Mouse (Mus musculus) spleen, adult 2 months (tissue): ENCODE data around the gene Tspan15. TPM values are rescaled to one million over a fixed set of nuclear protein-coding genes. Genes with fewer than 3 reads are reported as not detected.
A peak's percentile ranks its signal among the peaks of the same experiment; 100 is the strongest.

ENCODE experiments used
- DNase-seq, 2 experiments: peaks; one replicate each; pipeline versions ENCODE4 v3.0.0 to v3.0.0-alpha.2; 2012 to 2021; ENCODE audit warnings: low spot score in 2 of 2, low read depth in 1 of 2
- H3K27ac ChIP-seq: fragments of 200-500 bp; 2 replicates; pipeline ENCODE4 v1.5.1; 2012; ENCODE audit warnings: low read length, inconsistent platforms; ENCODE audit not compliant: insufficient read depth
- H3K27me3 ChIP-seq: fragments of 200-500 bp; 2 replicates; pipeline ENCODE4 v1.6.1; 2012; ENCODE audit warnings: mild to moderate bottlenecking, moderate library complexity, low read length, inconsistent platforms; ENCODE audit not compliant: control insufficient read depth, insufficient read depth
- H3K36me3 ChIP-seq: fragments of 200-500 bp; 2 replicates; pipeline ENCODE4 v1.6.1; 2012; ENCODE audit warnings: mild to moderate bottlenecking, low read length, inconsistent platforms; ENCODE audit not compliant: control insufficient read depth, insufficient read depth
- H3K4me1 ChIP-seq: fragments of 200-500 bp; 2 replicates; pipeline ENCODE4 v1.6.1; 2011; ENCODE audit warnings: inconsistent platforms; ENCODE audit not compliant: control insufficient read depth, insufficient read depth, insufficient read length
- H3K4me3 ChIP-seq: fragments of 200-500 bp; 2 replicates; pipeline ENCODE4 v1.5.1; 2011; ENCODE audit warnings: mild to moderate bottlenecking, inconsistent platforms; ENCODE audit not compliant: insufficient read depth, insufficient read length; ENCODE audit errors: extremely low read depth
- CTCF ChIP-seq: fragments of 200-500 bp; IDR thresholded peaks from 2 replicates; pipeline ENCODE4 v1.5.1; 2011; ENCODE audit warnings: mild to moderate bottlenecking, inconsistent platforms; ENCODE audit not compliant: insufficient read depth, insufficient read length, insufficient replicate concordance; ENCODE audit errors: extremely low read depth
- POLR2A ChIP-seq: fragments of 200-500 bp; IDR thresholded peaks from 2 replicates; pipeline ENCODE4 v1.6.1; 2011; ENCODE audit warnings: low read depth, low read length, inconsistent platforms
- WGBS: fragments of 180-500 bp; shearing (Covaris S2); methylation state at CpG from one replicate; pipeline ENCODE4 v1.1.7; 2018; 5-methylcytosine and 5-hydroxymethylcytosine counted together
- polyA plus RNA-seq: library from polyadenylated mRNA; depleted of rRNA; stranded (reverse); fragments of >200 nt; gene quantifications from 2 replicates; pipeline ENCODE4 v1.2.3, GENCODE M21; 2012

Gene Tspan15
- polyA plus RNA-seq, 1 experiment, result 39.2 TPM

GRCm38 (mm10) chr10:62231811-62232210, 760 bp upstream of the Tspan15 start:
- no peak for DNase-seq
- TF ChIP-seq CTCF (no peak), POLR2A (no peak)
- Histone ChIP-seq H3K27me3 (peaks cover 5% of the 10 kb centered on the region), H3K27ac (0 out of 2 replicates have a peak overlapping the region, but pooled peaks have one; percentile 59), H3K36me3 (no peaks in the 10 kb centered on the region), H3K4me1 (no peaks in the 10 kb centered on the region), H3K4me3 (no peak overlapping the region)
- 93% methylated on average over 3 of the region's 3 CpGs for WGBS

- Histone ChIP-seq H3K4me1 (no peaks in the 10 kb centered on the region), H3K4me3 (peak overlapping the region; percentile 57; the same call in 1 of the 2 replicates), H3K27ac (peak overlapping the region; percentile 59; the same call in 1 of the 2 replicates), H3K36me3 (no peaks in the 10 kb centered on the region), H3K27me3 (peaks cover 5% of the 10 kb centered on the region)
- TF ChIP-seq POLR2A (no peak), CTCF (no peak)
- no peak for DNase-seq
- WGBS, result 8% methylated on average over 13 of the region's 13 CpGs
These were observed 313 bp upstream of the Tspan15 start for GRCm38 (mm10) chr10:62231395-62231732.

- Histone ChIP-seq H3K4me1 (no peaks in the 10 kb centered on the region), H3K36me3 (no peaks in the 10 kb centered on the region), H3K27ac (no peak overlapping the region), H3K4me3 (no peak overlapping the region), H3K27me3 (peaks cover 5% of the 10 kb centered on the region)
- TF ChIP-seq POLR2A (no peak), CTCF (no peak)
- 71% methylated on average over 6 of the region's 6 CpGs for WGBS
- DNase-seq, result no peak
These were observed 2.9 kb downstream of the Tspan15 start for GRCm38 (mm10) chr10:62228126-62228525.

DNA sequence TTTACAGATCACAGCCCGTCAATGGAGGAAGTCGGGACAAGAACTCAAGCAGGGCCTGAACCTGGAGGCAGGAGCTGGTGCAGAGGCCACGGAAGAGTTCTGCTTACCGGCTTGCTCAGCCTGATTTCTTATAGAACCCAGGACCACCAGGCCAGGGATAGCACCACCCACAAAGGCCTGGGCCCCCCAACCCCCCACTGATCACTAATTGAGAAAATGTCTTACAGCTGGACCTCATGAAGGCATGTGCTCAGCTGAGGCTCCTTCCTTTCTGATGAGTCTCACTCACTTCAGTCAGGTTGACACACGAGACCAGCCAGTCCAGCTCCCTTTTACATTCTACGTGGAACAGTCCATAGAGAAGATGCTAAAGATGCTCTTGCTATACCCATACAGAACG, 5.2 kb downstream of the Tspan15 start:
- Histone ChIP-seq H3K27me3 (peaks cover 2% of the 10 kb centered on the region; the same call in 1 of the 2 replicates), H3K27ac (no peak overlapping the region), H3K4me3 (no peak overlapping the region), H3K4me1 (no peaks in the 10 kb centered on the region), H3K36me3 (no peaks in the 10 kb centered on the region)
- DNase-seq, result no peak
- 81% methylated on average over 7 of the region's 7 CpGs for WGBS
- TF ChIP-seq POLR2A, result no peak
- no peak for TF ChIP-seq CTCF

- H3K27ac ChIP-seq, result no peak overlapping the region
- H3K27me3 ChIP-seq, result no peaks in the 10 kb centered on the region
- 80% methylated on average over 6 of the region's 6 CpGs for whole genome bisulfite sequencing
- H3K4me1 ChIP-seq, result no peaks in the 10 kb centered on the region
- TF ChIP-seq POLR2A, result no peak
- no peak for TF ChIP-seq CTCF
- no peak overlapping the region for H3K4me3 ChIP-seq
- no peak for DNase-seq
- H3K36me3 ChIP-seq, result no peaks in the 10 kb centered on the region
These were observed 6.8 kb downstream of the Tspan15 start for GRCm38 (mm10) chr10:62224231-62224630.

DNA sequence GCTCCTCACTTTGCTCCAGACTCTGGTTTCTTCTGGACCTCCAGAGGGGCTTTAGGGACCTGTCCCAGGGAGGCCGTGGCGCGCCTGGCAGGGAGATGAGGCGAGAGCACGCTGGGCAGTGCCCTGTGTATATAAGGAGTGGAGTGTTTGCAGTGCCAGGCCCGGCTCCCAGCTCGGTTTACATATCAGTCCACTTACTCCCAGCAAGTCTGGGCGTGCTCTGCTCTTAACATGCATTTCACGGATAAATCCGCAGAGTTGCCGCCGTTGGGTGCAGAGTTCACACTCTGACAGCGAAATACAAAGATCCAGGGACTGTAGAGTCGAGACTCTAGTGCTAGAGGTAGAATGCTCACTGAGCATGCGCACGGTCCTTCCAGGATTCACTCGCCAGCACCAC, 8.3 kb downstream of the Tspan15 start:
- Histone ChIP-seq H3K4me1 (no peaks in the 10 kb centered on the region; the same call in 1 of the 2 replicates), H3K4me3 (no peak overlapping the region), H3K27ac (no peak overlapping the region), H3K27me3 (no peaks in the 10 kb centered on the region), H3K36me3 (no peaks in the 10 kb centered on the region)
- WGBS, result 89% methylated on average over 17 of the region's 17 CpGs
- DNase-seq, result no peak
- TF ChIP-seq POLR2A (no peak), CTCF (no peak)

DNA sequence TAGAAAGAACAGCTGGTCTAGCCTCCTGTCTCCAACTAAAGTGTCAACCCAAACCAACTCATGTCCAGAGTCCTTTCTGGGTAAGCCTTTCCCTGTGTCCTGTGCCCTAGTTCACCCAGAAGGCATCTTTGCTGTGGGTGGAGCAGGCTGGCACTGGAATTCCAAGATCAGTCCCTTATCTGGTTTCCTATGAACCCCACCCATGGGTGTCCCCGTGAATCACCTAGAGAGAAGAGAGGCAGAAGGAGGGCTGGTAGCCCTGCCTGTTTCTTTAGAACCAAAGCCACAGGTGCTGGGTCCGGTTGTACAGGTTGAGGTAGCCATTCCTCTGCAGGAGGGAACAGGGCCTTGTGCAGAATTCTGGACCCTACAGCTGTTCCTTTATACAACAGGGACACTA, 9.4 kb downstream of the Tspan15 start:
- no peak for TF ChIP-seq POLR2A
- TF ChIP-seq CTCF, result no peak
- H3K27ac ChIP-seq, result no peak overlapping the region
- no peak overlapping the region for H3K4me3 ChIP-seq
- H3K4me1 ChIP-seq, result no peaks in the 10 kb centered on the region; the same call in 1 of the 2 replicates
- 78% methylated on average over 2 of the region's 2 CpGs for WGBS
- H3K27me3 ChIP-seq, result no peaks in the 10 kb centered on the region
- no peaks in the 10 kb centered on the region for H3K36me3 ChIP-seq
- DNase-seq, result no peak
